Mouse (Mus musculus) kidney, adult 9 months (tissue): ENCODE results near the gene Poc1b.

Source experiments
- DNase-seq: peaks from one replicate; pipeline ENCODE4 v3.0.0; 2022

Gene Poc1b

DNA sequence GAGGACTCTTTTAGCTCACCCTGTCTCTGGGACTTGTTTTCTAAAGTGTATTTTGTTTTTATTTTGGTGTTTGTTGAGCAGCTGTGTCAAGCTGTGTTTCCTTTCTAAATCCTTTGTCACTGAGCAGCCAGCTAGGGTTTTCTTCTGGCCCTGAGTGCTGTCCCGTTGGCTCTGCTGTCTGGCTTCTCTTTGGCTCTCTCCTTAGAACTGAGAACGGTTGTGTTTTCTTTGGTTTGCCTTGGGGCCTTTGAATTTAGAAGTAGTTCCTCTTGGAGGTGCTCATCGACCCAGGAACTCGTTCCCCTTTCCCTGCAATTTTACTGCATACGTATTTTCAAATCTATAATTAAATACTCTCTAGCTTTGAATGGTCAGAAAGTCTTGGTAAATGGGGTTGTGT, 56.2 kb downstream of the Poc1b start:
- no peak for DNase-seq

DNA sequence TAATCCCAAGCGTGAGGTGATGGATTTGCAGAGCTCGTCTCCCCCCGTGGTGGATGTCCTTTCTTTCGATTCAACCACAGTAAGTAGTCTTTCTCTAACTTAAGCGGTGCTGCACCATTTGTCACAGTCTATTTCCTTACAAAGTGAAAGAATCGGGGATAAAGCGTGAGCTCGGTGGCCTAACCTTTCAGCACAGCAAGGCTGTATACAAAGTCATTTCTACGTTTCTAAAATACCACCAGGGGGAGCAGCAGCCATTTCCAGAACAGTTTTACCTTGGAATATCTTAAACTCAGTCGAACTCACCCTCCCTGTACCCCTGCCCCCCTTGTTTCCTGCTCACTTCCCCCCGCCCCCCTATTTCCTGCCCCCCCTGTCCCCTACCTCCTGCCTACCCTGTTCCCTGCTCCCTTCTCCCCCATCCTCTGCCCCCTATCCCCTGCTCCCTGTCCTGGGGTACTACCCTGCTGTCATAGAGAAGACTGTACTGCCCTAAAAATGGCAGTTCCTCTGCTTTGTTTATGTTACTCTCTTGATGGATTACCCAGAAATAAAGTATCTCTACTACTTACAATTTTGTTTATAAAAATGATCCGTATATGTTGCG, 58.1 kb downstream of the Poc1b start:
- DNase-seq, result peak; percentile 43

- DNase-seq, result peak; percentile 87
These were observed 59.0 kb downstream of the Poc1b start for GRCm38 (mm10) chr10:99165751-99166282.

DNA sequence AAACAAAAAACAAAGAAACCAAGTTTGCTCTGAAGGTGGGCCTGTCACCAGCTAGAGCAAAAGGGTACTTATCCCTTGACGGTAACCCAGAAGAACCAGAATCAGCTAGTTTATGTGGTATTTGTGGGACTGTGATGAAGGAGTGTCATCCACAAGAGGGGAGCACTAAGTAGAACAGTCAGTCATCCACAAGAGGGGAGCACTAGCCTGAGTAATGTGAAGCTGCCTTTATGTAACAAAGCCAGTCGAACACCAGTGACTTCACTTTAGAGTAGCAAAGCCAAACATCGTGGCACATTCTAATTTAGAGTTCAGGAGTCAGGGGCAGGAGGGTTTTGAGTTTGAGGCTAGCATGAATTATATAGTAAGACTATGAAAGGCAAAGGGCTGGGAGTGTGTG, 59.6 kb downstream of the Poc1b start:
- peak; percentile 45 for DNase-seq

DNA sequence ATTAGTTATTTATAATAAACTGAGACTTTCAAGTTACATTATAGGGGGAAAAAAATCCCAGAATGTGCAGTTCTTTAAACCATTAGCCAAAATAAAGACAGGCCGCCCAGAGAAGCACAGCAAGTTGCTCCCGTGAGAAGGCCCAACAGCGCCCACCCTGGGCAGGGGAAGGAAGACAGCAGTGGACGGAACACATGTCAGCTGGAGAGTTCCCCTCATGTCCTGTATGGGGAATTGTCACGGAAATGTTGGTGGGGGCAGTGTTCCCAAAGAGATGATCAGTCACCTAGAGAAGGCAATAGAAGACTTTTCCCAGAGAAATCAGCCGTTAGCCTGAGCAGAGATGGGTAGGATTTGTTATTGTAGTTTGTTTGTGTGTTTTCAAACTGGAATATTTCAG, 61.6 kb downstream of the Poc1b start:
- DNase-seq, result no peak

DNA sequence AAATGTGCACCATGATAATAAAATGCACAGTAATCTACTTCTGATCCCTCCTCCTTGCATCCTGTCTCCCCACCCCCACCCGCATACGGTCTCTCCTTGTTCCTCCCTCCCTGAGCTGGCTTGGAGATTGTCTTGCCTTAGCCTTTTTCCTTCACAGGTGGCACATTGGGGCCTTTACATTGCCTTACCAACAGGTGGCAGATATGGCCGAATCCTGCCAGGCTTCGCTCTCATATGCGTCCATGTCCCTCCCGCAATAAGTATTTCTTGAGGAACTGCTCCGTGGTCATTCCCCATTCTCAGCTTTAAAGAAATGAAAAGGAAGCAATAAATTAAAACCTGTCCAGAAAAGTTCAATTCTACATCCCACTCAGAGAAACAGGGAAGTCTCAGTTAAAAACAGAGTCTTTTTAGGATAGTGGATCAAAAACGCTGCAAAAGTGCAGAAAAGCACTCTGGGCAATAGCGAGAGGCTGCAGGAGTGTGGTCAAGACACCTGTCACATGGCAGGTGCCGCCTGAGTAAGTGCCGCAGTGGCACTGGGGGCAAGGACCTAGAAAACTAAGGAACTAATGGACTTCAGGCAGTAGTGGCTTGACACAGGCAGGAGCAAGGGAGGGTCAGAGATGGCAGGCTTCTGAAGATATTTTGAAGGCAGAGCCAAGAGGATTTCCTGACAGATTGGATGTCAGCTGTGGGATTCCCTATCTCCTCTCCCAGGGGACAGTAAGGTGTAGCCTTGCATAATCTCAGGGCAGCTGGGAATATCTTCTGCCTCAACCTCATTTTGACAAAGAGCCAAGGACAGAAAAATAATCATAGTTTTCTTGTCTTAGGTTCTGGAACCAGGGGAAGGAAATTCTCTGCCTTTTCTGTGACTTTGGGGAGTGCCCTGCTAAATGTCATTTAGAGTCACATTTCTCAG, 62.3 kb downstream of the Poc1b start:
- peak; percentile 60 for DNase-seq

- peak; percentile 38 for DNase-seq
These were observed 62.9 kb downstream of the Poc1b start for GRCm38 (mm10) chr10:99169765-99170129.

DNA sequence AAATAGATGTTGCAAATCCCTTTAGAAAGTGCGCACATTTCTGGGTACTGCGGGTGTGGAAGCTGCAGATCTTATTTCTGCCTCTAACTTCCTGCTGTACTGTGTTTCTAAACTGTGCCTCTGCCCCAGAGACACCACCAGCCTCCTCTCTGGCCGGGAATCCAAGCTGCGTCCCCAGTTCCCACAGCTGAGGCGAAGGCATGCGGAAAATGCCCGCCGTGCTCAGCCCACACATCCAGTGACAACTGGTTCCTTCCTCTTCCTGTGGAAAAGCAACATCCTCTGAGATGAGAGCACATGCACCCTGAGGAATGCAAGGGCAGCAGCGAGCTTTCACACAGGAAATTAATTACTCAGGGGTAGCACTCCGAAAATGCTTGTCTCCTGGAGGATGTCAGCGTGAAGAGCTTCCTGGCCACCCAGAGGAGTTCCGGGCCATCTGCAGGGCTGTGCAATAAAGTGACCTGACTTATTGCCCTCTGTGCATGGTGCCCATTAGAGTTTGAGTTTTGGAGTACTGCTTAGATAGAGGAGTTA, 65.2 kb downstream of the Poc1b start:
- peak; percentile 73 for DNase-seq

- DNase-seq, result no peak
These were observed 66.2 kb downstream of the Poc1b start for GRCm38 (mm10) chr10:99172906-99173507.

GRCm38 (mm10) chr10:99176911-99177310, 70.1 kb downstream of the Poc1b start:
- DNase-seq, result no peak

DNA sequence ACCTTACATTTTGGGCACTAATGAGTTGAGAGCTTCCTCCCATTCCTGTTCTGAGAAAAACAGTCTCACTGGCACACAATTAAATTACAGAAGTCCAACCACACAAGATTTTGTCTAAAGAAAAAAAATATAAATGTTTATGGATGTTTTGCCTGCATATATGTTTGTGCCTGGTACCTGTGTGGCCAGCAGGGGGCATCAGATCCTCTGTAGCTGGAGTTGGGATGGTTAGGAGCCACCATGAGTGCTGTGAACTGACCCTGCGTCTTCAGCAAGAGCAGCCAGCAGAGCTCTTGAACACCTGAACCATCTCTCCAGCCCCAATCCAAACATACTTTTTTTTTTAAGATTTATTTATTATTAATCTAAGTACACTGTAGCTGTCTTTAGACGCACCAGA, 71.3 kb downstream of the Poc1b start:
- DNase-seq, result no peak

- DNase-seq, result no peak
These were observed 72.3 kb downstream of the Poc1b start for GRCm38 (mm10) chr10:99179122-99179521.

DNA sequence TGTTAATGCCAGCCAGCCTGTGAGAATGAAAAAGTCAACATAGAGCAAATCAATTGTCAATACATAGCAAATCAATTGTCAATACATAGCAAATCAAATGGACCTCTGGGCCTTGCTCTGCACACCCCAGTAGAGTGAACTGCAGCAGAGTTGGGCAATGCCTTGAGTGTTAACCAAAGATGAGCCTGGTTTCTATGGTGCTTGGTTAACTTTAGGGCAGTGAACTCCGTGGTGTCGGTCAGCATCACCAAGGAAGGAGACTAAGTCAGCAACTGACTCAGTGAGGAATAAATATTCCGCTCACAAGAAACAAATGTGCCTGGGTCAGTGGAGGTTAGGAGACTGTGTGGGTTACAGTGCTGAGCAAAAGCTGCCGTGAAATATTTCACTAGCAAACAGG, 72.7 kb downstream of the Poc1b start:
- DNase-seq, result no peak

DNA sequence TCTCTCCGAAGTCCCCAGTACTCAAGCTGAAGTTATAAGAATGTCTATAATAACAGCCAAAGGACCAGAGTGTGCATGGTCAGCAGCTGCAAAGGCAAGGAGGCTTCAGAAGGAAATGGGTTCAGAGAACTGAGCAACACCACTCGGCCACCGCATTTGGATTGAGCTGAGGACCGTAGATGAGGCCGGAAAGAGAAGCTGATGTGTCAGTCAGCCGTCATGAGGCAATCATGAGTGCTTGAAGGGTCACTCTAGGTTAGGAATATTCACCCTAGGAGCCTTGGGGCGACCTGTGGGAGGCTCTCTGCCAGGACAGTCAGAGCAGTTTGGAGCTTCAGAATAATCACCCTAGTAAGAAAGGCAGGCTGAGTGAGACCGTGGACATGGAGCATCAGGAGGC, 74.7 kb downstream of the Poc1b start:
- DNase-seq, result no peak

DNA sequence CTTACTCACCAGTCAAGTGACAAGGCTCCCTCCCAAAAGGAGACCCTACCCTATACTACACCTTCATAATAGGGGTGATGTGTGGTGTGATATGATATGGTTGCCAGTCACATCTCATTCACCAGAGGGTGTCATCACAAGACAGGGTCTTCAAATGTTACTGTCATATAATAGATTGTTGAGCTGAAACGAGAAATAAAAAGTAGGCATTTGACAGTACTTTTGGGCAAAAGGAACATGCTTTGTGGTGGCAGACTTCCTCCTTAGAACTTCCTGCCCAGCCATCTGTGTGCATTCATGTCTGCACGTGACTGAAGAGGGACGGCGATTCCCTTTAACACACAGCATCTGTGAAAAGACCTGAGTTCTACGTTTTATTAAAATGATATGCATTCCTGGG, 75.3 kb downstream of the Poc1b start:
- DNase-seq, result no peak

DNA sequence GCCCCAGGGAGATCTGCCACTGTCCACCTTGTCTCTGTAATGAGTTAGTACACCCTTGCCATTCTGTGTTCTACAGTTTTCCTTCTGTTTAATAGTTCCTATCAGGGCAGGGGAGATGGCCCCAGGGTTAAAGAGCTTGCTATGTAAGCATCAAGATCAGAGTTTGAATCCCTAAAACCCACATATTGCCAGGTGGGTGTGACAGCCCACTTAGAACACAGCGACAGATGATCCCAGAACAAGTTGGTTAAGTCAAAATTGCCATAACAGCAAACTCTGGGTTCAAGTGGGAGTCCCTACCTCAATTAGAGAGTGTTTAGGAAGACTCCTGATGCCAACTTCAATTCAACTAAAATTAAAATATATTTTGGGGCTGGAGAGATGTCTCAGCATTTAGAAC, 81.3 kb downstream of the Poc1b start:
- no peak for DNase-seq

DNA sequence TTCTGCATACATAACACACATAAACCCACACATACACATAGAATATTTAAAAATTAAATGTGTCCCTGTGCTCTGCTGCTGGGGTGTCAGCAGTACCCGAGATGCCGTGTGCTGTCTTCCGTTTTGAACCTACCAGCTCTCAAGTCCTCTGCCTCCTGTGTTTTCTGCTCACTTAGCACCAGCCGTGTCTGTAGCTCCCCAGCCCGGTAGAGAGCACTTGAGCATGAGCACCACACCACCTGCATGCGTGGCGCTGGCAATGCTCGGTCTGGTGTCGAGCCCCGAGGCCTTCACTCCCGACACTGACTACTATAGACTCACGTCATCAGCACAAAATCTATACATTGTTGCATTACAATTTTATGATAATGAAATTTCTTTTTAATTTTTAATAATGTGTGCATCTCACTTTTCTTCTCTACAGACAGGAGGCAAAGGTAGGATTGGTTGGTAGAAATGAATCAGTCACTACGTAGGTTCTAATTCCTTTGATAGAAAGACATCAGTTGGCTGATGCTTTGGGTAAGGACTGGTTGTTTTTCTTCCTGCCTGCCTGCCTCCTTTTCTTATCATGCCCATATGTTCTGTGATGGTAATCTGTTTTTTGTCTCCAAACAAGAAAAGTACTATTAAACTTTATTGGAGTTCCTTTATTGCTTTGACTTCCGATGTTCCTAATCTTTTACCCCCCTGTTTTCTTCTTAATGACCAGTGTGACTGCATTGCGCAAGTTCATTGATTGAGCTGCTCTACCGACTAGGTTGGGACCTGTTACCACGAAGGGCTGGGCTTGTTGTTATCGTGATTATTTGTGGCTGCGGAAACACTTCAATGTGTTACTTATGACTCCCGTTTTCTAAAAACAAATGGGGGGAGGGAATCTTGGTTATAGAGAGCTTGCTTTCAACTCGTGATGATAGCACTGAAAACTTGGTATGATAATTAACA, 82.1 kb downstream of the Poc1b start:
- no peak for DNase-seq

DNA sequence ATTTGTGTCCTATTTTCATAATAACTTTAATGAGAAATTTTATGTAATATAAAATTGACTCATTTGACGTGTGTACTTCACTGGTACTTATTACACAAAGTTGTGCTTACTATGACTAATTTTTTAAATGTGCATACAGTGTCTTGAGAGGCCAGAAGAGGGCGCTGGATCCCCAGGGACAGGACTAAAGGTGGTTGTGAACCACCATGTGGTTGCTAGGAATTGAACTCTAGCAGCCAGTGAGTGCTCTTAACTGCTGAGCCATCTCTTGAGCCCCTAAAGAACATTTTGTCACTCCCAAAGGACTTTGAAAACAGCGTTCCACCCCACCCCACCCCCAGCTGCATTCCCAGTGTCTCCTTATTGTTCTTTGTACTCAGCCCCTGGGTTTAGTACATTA, 84.0 kb downstream of the Poc1b start:
- DNase-seq, result peak; percentile 84

- no peak for DNase-seq
These were observed 87.7 kb downstream of the Poc1b start for GRCm38 (mm10) chr10:99194451-99195055.

- DNase-seq, result no peak
These were observed 89.7 kb downstream of the Poc1b start for GRCm38 (mm10) chr10:99196556-99196955.

- DNase-seq, result no peak
These were observed 90.3 kb downstream of the Poc1b start for GRCm38 (mm10) chr10:99197125-99197524.
